Mouse (Mus musculus) small intestine, adult 2 months (tissue): ENCODE measurements around the gene Cyp2f2. TPM values are rescaled to one million over a fixed set of nuclear protein-coding genes. Genes with fewer than 3 reads are reported as not detected.

ENCODE experiments used
- H3K27ac ChIP-seq: fragments of 200-500 bp; 2 replicates; pipeline ENCODE4 v1.5.1; 2012; ENCODE audit warnings: low read depth, low read length, control low read depth, inconsistent platforms; ENCODE audit not compliant: insufficient read depth
- H3K27me3 ChIP-seq: fragments of 200-500 bp; 2 replicates; pipeline ENCODE4 v1.6.1; 2012; ENCODE audit warnings: mild to moderate bottlenecking, moderate library complexity, low read length, inconsistent platforms; ENCODE audit not compliant: control insufficient read depth, insufficient read depth
- H3K36me3 ChIP-seq: fragments of 200-500 bp; 2 replicates; pipeline ENCODE4 v1.6.1; 2012; ENCODE audit warnings: mild to moderate bottlenecking, low read length, control low read depth, inconsistent platforms; ENCODE audit not compliant: control insufficient read depth, insufficient read depth
- H3K4me1 ChIP-seq: fragments of 200-500 bp; 2 replicates; pipeline ENCODE4 v1.6.1; 2012; ENCODE audit warnings: low read length, inconsistent platforms, mixed read lengths; ENCODE audit not compliant: control insufficient read depth, insufficient read depth, insufficient read length
- H3K4me3 ChIP-seq: fragments of 200-500 bp; 2 replicates; pipeline ENCODE4 v1.5.1; 2012; ENCODE audit warnings: low read depth, mild to moderate bottlenecking, control low read depth, inconsistent platforms, low read length, moderate library complexity
- CTCF ChIP-seq: fragments of 200-500 bp; IDR thresholded peaks from 2 replicates; pipeline ENCODE4 v1.5.1; 2012; ENCODE audit warnings: low read depth, mild to moderate bottlenecking, control low read depth, inconsistent platforms, low read length, moderate library complexity, mixed read lengths; ENCODE audit not compliant: insufficient replicate concordance, insufficient read length; ENCODE audit errors: extremely low read depth
- POLR2A ChIP-seq: fragments of 200-500 bp; IDR thresholded peaks from 2 replicates; pipeline ENCODE4 v1.6.1; 2012; ENCODE audit warnings: low read depth, mild to moderate bottlenecking, control low read depth, inconsistent platforms, low read length, moderate library complexity
- WGBS: fragments of 180-500 bp; shearing (Covaris S2); methylation state at CpG from one replicate; pipeline ENCODE4 v1.1.7; 2018; 5-methylcytosine and 5-hydroxymethylcytosine counted together
- polyA plus RNA-seq: library from polyadenylated mRNA; depleted of rRNA; stranded (reverse); fragments of >200 nt; gene quantifications from 2 replicates; pipeline ENCODE4 v1.2.3, GENCODE M21; 2012; rRNA removed

Cyp2f2 gene
- polyA plus RNA-seq = 0.24 and 0.30 TPM in 2 replicates

DNA sequence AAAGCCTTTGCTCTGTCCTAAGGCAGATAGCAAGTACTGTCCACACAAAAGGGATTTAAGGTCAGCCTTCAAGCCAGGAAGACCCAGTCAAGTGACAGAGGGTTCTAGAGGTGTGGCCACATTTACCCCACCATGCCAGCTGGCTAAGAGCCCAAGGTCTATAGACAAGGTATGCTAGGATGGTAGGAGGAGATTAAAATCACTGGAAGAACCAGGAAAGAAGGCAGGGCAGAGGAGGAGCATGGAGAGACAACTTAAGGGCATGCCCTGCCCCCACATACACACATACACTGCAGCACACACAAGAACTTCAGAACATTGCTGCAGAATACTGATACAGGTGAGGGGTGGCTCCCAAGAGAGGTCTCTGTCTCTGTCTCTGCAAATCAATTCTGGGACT is at the start of gene Cyp2f2:
TSS of gene Cyp2f2 (plus strand) at position 234 of the 400 bp plus-strand sequence.
- TF ChIP-seq POLR2A = no peak
- no peak for TF ChIP-seq CTCF
- no peaks in the 10 kb centered on the region; the same call in 1 of the 2 replicates for H3K4me1 ChIP-seq
- no peak within 1 kb of the TSS for H3K4me3 ChIP-seq
- H3K27ac ChIP-seq = no peak within 1 kb of the TSS
- no peaks in the 10 kb centered on the region for H3K36me3 ChIP-seq
- H3K27me3 ChIP-seq = no peaks in the 10 kb centered on the region

GRCm38 (mm10) chr7:27078641-27079040 is 41.1 kb upstream of the Cyp2f2 start:
- TF ChIP-seq POLR2A (no peak), CTCF (no peak)
- Histone ChIP-seq H3K27me3 (no peaks in the 10 kb centered on the region), H3K27ac (no peak overlapping the region), H3K4me1 (no peaks in the 10 kb centered on the region), H3K4me3 (no peak overlapping the region), H3K36me3 (no peaks in the 10 kb centered on the region)
- WGBS = 54% methylated on average over 1 of the region's 1 CpGs

DNA sequence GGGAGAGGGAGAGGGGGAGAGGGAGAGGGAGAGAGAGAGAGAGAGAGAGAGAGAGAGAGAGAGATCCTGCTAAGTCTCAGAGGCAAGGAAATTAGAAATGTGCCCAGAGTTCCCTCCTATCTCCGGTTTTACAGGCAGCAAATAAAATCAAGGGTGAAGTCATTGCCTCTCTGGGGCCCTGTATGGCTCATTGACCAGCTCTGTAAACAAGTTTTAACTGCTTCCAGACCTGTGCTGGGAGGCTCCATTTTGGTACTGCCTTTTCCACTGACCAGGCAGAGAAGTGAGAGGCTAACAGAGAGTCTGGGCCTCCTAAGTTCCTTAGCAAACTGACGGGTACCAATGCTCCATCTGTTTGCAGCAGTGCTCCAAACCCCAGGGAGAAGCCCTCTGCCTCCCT is 38.1 kb upstream of the Cyp2f2 start:
- Histone ChIP-seq H3K36me3 (no peaks in the 10 kb centered on the region), H3K27me3 (no peaks in the 10 kb centered on the region), H3K4me3 (no peak overlapping the region), H3K4me1 (no peaks in the 10 kb centered on the region), H3K27ac (no peak overlapping the region)
- 40% methylated on average over 2 of the region's 2 CpGs for WGBS
- TF ChIP-seq CTCF (no peak), POLR2A (no peak)

DNA sequence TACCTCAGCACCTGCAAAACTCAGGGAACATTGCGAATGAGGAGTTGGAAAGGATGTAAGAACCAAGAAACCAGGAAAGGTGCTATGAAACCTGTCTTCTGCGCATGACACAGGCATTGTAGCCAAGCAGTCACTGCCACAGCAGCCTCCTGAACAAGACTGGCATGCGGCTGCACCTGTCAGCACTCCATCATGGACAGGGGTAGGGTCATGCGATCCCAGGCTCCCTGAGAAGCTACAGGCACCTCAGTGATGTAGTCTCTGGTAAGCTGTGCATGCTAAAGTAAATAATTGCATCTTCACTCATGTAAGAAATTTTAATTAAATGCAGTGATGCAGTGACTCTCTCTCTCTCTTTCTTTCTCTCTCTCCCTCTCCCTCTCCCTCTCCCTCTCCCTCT is 28.7 kb upstream of the Cyp2f2 start:
- TF ChIP-seq CTCF = no peak
- TF ChIP-seq POLR2A = no peak
- Histone ChIP-seq H3K4me1 (no peaks in the 10 kb centered on the region), H3K27me3 (no peaks in the 10 kb centered on the region), H3K4me3 (no peak overlapping the region), H3K36me3 (no peaks in the 10 kb centered on the region), H3K27ac (no peak overlapping the region)
- WGBS = 79% methylated on average over 4 of the region's 4 CpGs

GRCm38 (mm10) chr7:27092038-27092703 is 27.5 kb upstream of the Cyp2f2 start:
- WGBS = 21% methylated on average over 7 of the region's 7 CpGs
- Histone ChIP-seq H3K27ac (no peak overlapping the region), H3K4me1 (no peaks in the 10 kb centered on the region), H3K27me3 (no peaks in the 10 kb centered on the region), H3K36me3 (no peaks in the 10 kb centered on the region), H3K4me3 (no peak overlapping the region)
- TF ChIP-seq CTCF = no peak
- TF ChIP-seq POLR2A = no peak

DNA sequence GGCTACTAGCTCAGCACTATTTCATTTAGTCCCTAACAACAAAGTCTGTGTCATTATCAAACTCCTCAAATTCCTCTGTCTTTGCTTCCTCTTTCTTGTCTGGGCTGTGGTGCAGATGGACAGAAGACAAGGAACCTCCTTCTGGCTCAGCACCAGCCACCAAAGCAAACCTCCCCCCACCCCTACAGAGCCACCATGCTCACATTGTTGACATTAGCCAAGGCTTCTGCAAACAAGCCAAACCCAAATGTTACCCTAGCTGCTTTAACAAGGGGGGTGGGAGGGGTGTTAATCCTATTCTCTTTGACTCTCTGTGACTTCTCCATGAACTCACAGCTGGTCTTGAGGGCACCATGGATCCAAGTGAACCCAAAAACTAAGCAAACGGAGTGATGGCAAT is 26.8 kb upstream of the Cyp2f2 start:
- Histone ChIP-seq H3K4me1 (no peaks in the 10 kb centered on the region), H3K27ac (no peak overlapping the region), H3K27me3 (no peaks in the 10 kb centered on the region), H3K36me3 (no peaks in the 10 kb centered on the region), H3K4me3 (no peak overlapping the region)
- WGBS = 12% methylated on average over 1 of the region's 1 CpGs
- TF ChIP-seq CTCF = no peak
- no peak for TF ChIP-seq POLR2A

GRCm38 (mm10) chr7:27104882-27105281 is 14.8 kb upstream of the Cyp2f2 start:
- TF ChIP-seq POLR2A = no peak
- TF ChIP-seq CTCF = no peak
- WGBS = 69% methylated on average over 5 of the region's 5 CpGs
- Histone ChIP-seq H3K27ac (no peak overlapping the region), H3K36me3 (no peaks in the 10 kb centered on the region), H3K27me3 (no peaks in the 10 kb centered on the region), H3K4me1 (no peaks in the 10 kb centered on the region), H3K4me3 (no peak overlapping the region)
